Mouse (Mus musculus) hindlimb bud, embryonic 11.5 days (tissue): ENCODE measurements at regions not wholly inside any gene's neighbourhood (a gene's known extent, or its start where the extent isn't known, plus 50 kb on each side); places are given as distances from the start of the nearest gene placed in this dataset.
"Not testable (repeated sequence)": the region's sequence is repeated elsewhere in the genome, so short reads cannot be mapped to it uniquely, and the experiment has no call there.

ENCODE experiments used
- DNase-seq: peaks from one replicate; pipeline ENCODE4 v3.0.0-alpha.2; 2012; ENCODE audit warnings: low read depth, low spot score; ENCODE audit errors: extremely low spot score

GRCm38 (mm10) chr15:34027111-34027510 lies 330.6 kb downstream of the 9430069I07Rik start:
- not testable (repeated sequence) for DNase-seq

GRCm38 (mm10) chr15:34025396-34025795 lies 332.3 kb downstream of the 9430069I07Rik start:
- DNase-seq = no peak

GRCm38 (mm10) chr15:34021857-34022256 lies 335.8 kb downstream of the 9430069I07Rik start:
- no peak for DNase-seq

- peak; percentile 30 for DNase-seq
Observed at GRCm38 (mm10) chr15:34016397-34017156, 341.1 kb downstream of the 9430069I07Rik start.

- DNase-seq = no peak
Observed at GRCm38 (mm10) chr15:34008591-34008990, 349.1 kb downstream of the 9430069I07Rik start.

GRCm38 (mm10) chr15:33992383-33992782 lies 365.3 kb downstream of the 9430069I07Rik start:
- DNase-seq = no peak

GRCm38 (mm10) chr15:33975077-33975476 lies 382.6 kb downstream of the 9430069I07Rik start:
- no peak for DNase-seq

GRCm38 (mm10) chr15:33973466-33973865 lies 384.2 kb downstream of the 9430069I07Rik start:
- no peak for DNase-seq

GRCm38 (mm10) chr15:33969409-33969808 lies 388.3 kb downstream of the 9430069I07Rik start:
- no peak for DNase-seq

GRCm38 (mm10) chr15:33935013-33935664 lies 422.5 kb downstream of the 9430069I07Rik start:
- no peak for DNase-seq

GRCm38 (mm10) chr15:33926446-33926845 lies 431.2 kb downstream of the 9430069I07Rik start:
- no peak for DNase-seq

GRCm38 (mm10) chr15:33924094-33924890 lies 433.4 kb downstream of the 9430069I07Rik start:
- DNase-seq = no peak

- no peak for DNase-seq
Observed at GRCm38 (mm10) chr15:33914891-33915290, 442.8 kb downstream of the 9430069I07Rik start.

GRCm38 (mm10) chr15:33906727-33907479 lies 450.8 kb downstream of the 9430069I07Rik start:
- no peak for DNase-seq

GRCm38 (mm10) chr15:33896076-33896475 lies 461.6 kb downstream of the 9430069I07Rik start:
- no peak for DNase-seq

GRCm38 (mm10) chr15:33890606-33891005 lies 467.1 kb downstream of the 9430069I07Rik start:
- DNase-seq = no peak

GRCm38 (mm10) chr15:33888865-33889368 lies 468.8 kb downstream of the 9430069I07Rik start:
- DNase-seq = no peak

GRCm38 (mm10) chr15:33862224-33862752 lies 495.4 kb downstream of the 9430069I07Rik start:
- no peak for DNase-seq

GRCm38 (mm10) chr15:33825435-33826088 lies 532.1 kb downstream of the 9430069I07Rik start:
- no peak for DNase-seq

GRCm38 (mm10) chr15:33824826-33825225 lies 532.8 kb downstream of the 9430069I07Rik start:
- DNase-seq = no peak
